Mouse (Mus musculus) heart, embryonic 16.5 days (tissue): Measurements from ENCODE around the gene Cplx2. TPM values are rescaled to one million over a fixed set of nuclear protein-coding genes. Genes with fewer than 3 reads are reported as not detected.

Experiments
- ATAC-seq: fragments of 200-750 bp; cut with Nextera tagmentation; replicated peaks from 2 replicates; pipeline ENCODE4 v1.8.0; 2017; ENCODE audit warnings: moderate number of reproducible peaks; ENCODE audit not compliant: insufficient read depth, low FRiP score; ENCODE audit errors: extremely low read depth
- H3K27ac ChIP-seq: fragments of 300-500 bp; sonication (generic); 2 replicates; pipeline ENCODE4 v1.5.1; 2014; ENCODE audit warnings: mild to moderate bottlenecking, low read length, control low read depth, moderate library complexity
- H3K27me3 ChIP-seq: fragments of 300-500 bp; sonication (generic); 2 replicates; pipeline ENCODE4 v1.6.1; 2014; ENCODE audit warnings: low read length, mixed read lengths; ENCODE audit not compliant: control insufficient read depth, insufficient read depth
- H3K36me3 ChIP-seq: fragments of 300-500 bp; sonication (generic); 2 replicates; pipeline ENCODE4 v1.6.1; 2014; ENCODE audit not compliant: control insufficient read depth, insufficient read depth
- H3K4me1 ChIP-seq: fragments of 300-500 bp; sonication (generic); 2 replicates; pipeline ENCODE4 v1.6.1; 2014; ENCODE audit warnings: low read length, mixed read lengths; ENCODE audit not compliant: control insufficient read depth, insufficient read depth
- H3K4me2 ChIP-seq: fragments of 300-500 bp; sonication (generic); 2 replicates; pipeline ENCODE4 v1.6.1; 2014; ENCODE audit warnings: low read depth, mild to moderate bottlenecking, control low read depth, low read length
- H3K4me3 ChIP-seq: fragments of 300-500 bp; sonication (generic); 2 replicates; pipeline ENCODE4 v1.5.1; 2014; ENCODE audit warnings: mild to moderate bottlenecking, control low read depth, low read length
- H3K9ac ChIP-seq: fragments of 300-500 bp; sonication (generic); 2 replicates; pipeline ENCODE4 v1.6.1; 2014; ENCODE audit warnings: low read length, control low read depth
- H3K9me3 ChIP-seq: fragments of 300-500 bp; sonication (generic); replicated peaks from 2 replicates; pipeline ENCODE4 v1.6.1; 2016; ENCODE audit warnings: low read length; ENCODE audit not compliant: control insufficient read depth
- WGBS: fragments of 180-500 bp; shearing (Covaris S2); extraction: QIAGEN DNeasy Blood & Tissue Kit; methylation state at CpG from one replicate; pipeline ENCODE4 v1.1.7; 2014; 5-methylcytosine and 5-hydroxymethylcytosine counted together
- polyA plus RNA-seq: library from polyadenylated mRNA; unstranded; fragments of >200 nt; fragmentation: Nextera tagmentation; extraction: Ambion mirVana; gene quantifications from 2 replicates; pipeline ENCODE4 v1.2.1, GENCODE M21; 2015

The Cplx2 gene
- polyA plus RNA-seq, 1 experiment from 2014 or later: 2.8 TPM

- Histone ChIP-seq H3K36me3 (no peaks in the 10 kb centered on the region), H3K4me1 (peaks cover 7% of the 10 kb centered on the region), H3K4me2 (no peak overlapping the region), H3K9ac (no peak overlapping the region), H3K4me3 (no peak overlapping the region), H3K27ac (no peak overlapping the region), H3K27me3 (no peaks in the 10 kb centered on the region), H3K9me3 (no peaks in the 10 kb centered on the region)
- 58% methylated on average over 22 of the region's 22 CpGs for WGBS
- ATAC-seq: peak; percentile 73
Measured at GRCm38 (mm10) chr13:54331825-54332675, 39.1 kb upstream of the Cplx2 start.

DNA sequence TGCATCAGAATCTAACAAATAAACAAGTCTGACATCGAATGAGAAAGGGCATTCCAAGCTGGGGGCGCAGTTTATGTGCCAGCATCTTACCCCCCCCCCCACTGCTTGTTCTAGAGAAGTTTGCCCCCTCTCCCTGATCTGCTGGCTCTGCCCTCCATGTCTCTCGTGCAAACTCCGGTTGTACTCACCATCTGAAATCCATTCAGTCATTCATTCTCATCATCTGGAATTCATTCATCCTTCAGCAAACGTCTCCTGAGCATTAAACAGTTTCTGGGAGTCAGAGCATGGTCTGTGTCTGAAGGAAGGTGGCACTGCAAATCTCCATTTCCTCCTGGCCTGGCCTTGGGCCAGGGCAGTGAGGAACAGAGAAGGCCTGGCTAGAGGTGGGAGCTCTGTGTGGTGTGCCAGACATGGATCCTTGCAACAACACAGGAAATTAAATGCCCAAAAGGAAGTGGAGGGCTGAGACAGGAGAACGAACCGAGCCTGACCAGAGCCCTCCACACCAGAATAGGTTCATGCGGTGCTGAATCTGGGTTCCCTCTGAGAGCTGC, 38.1 kb upstream of the Cplx2 start:
- H3K4me3 ChIP-seq: no peak overlapping the region
- H3K4me2 ChIP-seq: no peak overlapping the region
- 68% methylated on average over 8 of the region's 8 CpGs for WGBS
- H3K27ac ChIP-seq: no peak overlapping the region
- no peaks in the 10 kb centered on the region for H3K27me3 ChIP-seq
- peaks cover 7% of the 10 kb centered on the region for H3K4me1 ChIP-seq
- no peaks in the 10 kb centered on the region for H3K9me3 ChIP-seq
- no peak overlapping the region for H3K9ac ChIP-seq
- no peaks in the 10 kb centered on the region for H3K36me3 ChIP-seq
- ATAC-seq: no peak

DNA sequence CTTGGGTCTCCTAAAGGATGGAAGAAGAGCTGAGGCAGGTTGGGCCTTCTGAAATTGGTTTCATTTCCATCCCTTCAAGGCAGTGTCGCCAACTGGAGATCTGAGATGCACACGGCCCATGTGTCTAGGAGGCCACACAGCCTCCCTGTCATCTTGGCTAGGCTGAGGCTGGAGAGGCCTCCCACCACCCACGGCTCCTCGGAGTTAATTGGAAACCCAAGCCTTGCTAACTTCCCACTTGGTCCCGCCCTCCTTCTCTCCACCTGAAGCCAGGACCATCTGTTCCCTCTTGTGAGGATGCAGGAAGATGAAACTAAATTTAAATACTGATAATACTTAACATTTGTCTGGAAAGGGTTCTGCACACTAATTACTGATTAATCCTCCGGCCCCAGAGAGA, 34.1 kb upstream of the Cplx2 start:
- Histone ChIP-seq H3K9ac (no peak overlapping the region), H3K27ac (no peak overlapping the region), H3K27me3 (no peaks in the 10 kb centered on the region), H3K4me2 (no peak overlapping the region), H3K4me3 (no peak overlapping the region), H3K9me3 (no peaks in the 10 kb centered on the region), H3K36me3 (no peaks in the 10 kb centered on the region), H3K4me1 (no peaks in the 10 kb centered on the region)
- WGBS: 75% methylated on average over 6 of the region's 6 CpGs
- ATAC-seq: no peak

- Histone ChIP-seq H3K27me3 (no peaks in the 10 kb centered on the region), H3K36me3 (no peaks in the 10 kb centered on the region), H3K27ac (no peak overlapping the region), H3K9me3 (no peaks in the 10 kb centered on the region), H3K4me2 (no peak overlapping the region), H3K4me3 (no peak overlapping the region), H3K4me1 (no peaks in the 10 kb centered on the region), H3K9ac (no peak overlapping the region)
- no peak for ATAC-seq
- 66% methylated on average over 7 of the region's 7 CpGs for WGBS
Measured at GRCm38 (mm10) chr13:54337541-54337940, 33.6 kb upstream of the Cplx2 start.

GRCm38 (mm10) chr13:54338815-54339214, 32.3 kb upstream of the Cplx2 start:
- WGBS: 82% methylated on average over 5 of the region's 5 CpGs
- no peaks in the 10 kb centered on the region for H3K27me3 ChIP-seq
- no peaks in the 10 kb centered on the region for H3K9me3 ChIP-seq
- no peaks in the 10 kb centered on the region for H3K4me1 ChIP-seq
- no peak overlapping the region for H3K9ac ChIP-seq
- no peak for ATAC-seq
- no peak overlapping the region for H3K27ac ChIP-seq
- H3K4me2 ChIP-seq: no peak overlapping the region
- no peak overlapping the region for H3K4me3 ChIP-seq
- H3K36me3 ChIP-seq: no peaks in the 10 kb centered on the region

DNA sequence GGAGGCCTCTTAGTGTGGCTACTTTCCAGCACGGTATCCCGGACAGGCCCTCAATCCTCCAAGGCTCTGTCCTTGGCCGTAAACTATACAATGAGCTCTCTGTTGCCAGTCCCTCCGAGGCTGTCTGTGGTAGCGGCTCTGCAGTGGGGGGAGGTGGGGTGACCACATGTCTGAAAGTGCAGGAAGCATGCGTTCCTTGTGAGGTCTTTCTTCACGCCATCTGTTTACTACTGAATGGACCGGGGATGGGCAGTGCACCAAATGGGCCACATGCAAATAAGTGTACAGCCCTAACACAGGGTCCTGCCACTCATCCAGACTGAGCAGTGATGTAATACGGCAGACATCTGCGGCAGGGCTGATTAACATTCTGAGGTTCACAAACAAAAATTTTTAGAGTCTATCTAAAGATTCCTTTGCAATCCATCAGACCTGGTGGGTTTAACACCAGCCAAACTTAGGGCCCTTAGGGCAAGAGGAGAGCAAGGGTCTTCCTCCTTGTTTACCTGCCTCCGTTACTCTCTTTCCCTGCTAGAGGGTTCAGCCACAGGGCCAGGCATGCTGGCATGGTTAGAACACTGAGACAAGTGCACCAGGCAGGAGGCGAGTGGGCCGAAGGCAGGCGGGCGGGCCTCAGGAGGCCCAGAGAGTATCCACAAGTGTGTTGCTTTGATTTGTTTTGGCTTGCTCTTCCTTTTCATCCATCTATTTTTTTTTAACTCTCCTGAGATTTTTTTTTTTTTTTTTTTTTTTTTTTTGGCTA, 25.1 kb upstream of the Cplx2 start:
- Histone ChIP-seq H3K4me3 (no peak overlapping the region), H3K27ac (no peak overlapping the region), H3K36me3 (no peaks in the 10 kb centered on the region), H3K9ac (no peak overlapping the region), H3K4me1 (no peaks in the 10 kb centered on the region), H3K27me3 (no peaks in the 10 kb centered on the region), H3K4me2 (no peak overlapping the region), H3K9me3 (peaks cover 4% of the 10 kb centered on the region; the same call in 1 of the 2 replicates)
- WGBS: 80% methylated on average over 15 of the region's 15 CpGs
- no peak for ATAC-seq

DNA sequence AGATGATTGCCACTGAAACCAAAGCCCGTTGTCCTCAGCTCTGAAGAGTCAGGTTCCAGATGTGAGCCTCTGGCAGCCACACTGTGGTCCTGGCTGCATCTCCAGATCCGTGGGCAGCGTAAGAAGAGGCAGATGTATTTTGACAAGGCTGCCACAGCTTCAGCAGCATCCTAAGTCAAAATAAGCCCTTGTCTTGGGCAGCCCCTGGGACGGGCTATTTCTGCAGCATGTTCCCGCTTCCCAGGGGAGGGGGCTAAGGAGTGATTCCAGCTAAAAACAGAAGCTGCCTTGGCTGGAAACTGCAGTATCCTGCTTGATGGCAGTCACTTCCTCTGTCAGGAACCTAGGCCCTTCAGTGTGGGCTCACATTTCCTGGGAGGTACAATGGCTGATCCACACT, 23.1 kb upstream of the Cplx2 start:
- Histone ChIP-seq H3K36me3 (no peaks in the 10 kb centered on the region), H3K27me3 (no peaks in the 10 kb centered on the region), H3K9me3 (peaks cover 4% of the 10 kb centered on the region; the same call in 1 of the 2 replicates), H3K9ac (no peak overlapping the region), H3K4me3 (no peak overlapping the region), H3K27ac (no peak overlapping the region), H3K4me1 (no peaks in the 10 kb centered on the region), H3K4me2 (no peak overlapping the region)
- 58% methylated on average over 5 of the region's 5 CpGs for WGBS
- ATAC-seq: no peak

- no peak overlapping the region for H3K4me2 ChIP-seq
- H3K4me3 ChIP-seq: no peak overlapping the region
- H3K9ac ChIP-seq: no peak overlapping the region
- no peaks in the 10 kb centered on the region for H3K4me1 ChIP-seq
- ATAC-seq: no peak
- H3K27ac ChIP-seq: no peak overlapping the region
- H3K27me3 ChIP-seq: no peaks in the 10 kb centered on the region
- peaks cover 4% of the 10 kb centered on the region; the same call in 1 of the 2 replicates for H3K9me3 ChIP-seq
- WGBS: 79% methylated on average over 10 of the region's 10 CpGs
- H3K36me3 ChIP-seq: no peaks in the 10 kb centered on the region
Measured at GRCm38 (mm10) chr13:54349126-54349759, 21.9 kb upstream of the Cplx2 start.
